Mouse (Mus musculus) granulocyte monocyte progenitor cell, adult 5-6 weeks (primary cell): ENCODE results near the gene Nfasc. TPM values are rescaled to one million over a fixed set of nuclear protein-coding genes. Genes with fewer than 3 reads are reported as not detected.

Experiments
- ATAC-seq: replicated peaks from 2 replicates; pipeline ENCODE4 v1.8.0; 2016; ENCODE audit warnings: mild to moderate bottlenecking, moderate TSS enrichment, inconsistent platforms; ENCODE audit not compliant: poor library complexity, severe bottlenecking
- total RNA-seq, 2 experiments: library from RNA; stranded (forward) in 1 of 2; stranded (reverse) in 1 of 2; fragments of 200-712, 200-1000 nt in 1 of 2; fragments of >200 nt in 1 of 2; fragmentation: Nextera tagmentation in 1 of 2; gene quantifications; 2 replicates each; pipeline ENCODE4 v1.2.3; 2014 to 2017

The Nfasc gene
- total RNA-seq, 2 experiments from 2014 or later = not detected

GRCm38 (mm10) chr1:132736171-132736570 lies 5.4 kb downstream of the Nfasc start:
- no peak for ATAC-seq

GRCm38 (mm10) chr1:132733873-132734447 lies 7.6 kb downstream of the Nfasc start:
- peak; percentile 82 for ATAC-seq

- no peak for ATAC-seq
Measured at GRCm38 (mm10) chr1:132732307-132732706, 9.3 kb downstream of the Nfasc start.

GRCm38 (mm10) chr1:132727548-132727947 lies 14.0 kb downstream of the Nfasc start:
- ATAC-seq = no peak

GRCm38 (mm10) chr1:132722362-132722761 lies 19.2 kb downstream of the Nfasc start:
- ATAC-seq = no peak

- no peak for ATAC-seq
Measured at GRCm38 (mm10) chr1:132721266-132721665, 20.3 kb downstream of the Nfasc start.

- no peak for ATAC-seq
Measured at GRCm38 (mm10) chr1:132718225-132718624, 23.4 kb downstream of the Nfasc start.

- no peak for ATAC-seq
Measured at GRCm38 (mm10) chr1:132715044-132715443, 26.6 kb downstream of the Nfasc start.

GRCm38 (mm10) chr1:132709419-132709818 lies 32.2 kb downstream of the Nfasc start:
- no peak for ATAC-seq

GRCm38 (mm10) chr1:132707301-132707700 lies 34.3 kb downstream of the Nfasc start:
- ATAC-seq = no peak

GRCm38 (mm10) chr1:132703467-132703866 lies 38.1 kb downstream of the Nfasc start:
- ATAC-seq = no peak

GRCm38 (mm10) chr1:132696926-132697325 lies 44.7 kb downstream of the Nfasc start:
- ATAC-seq = no peak

- no peak for ATAC-seq
Measured at GRCm38 (mm10) chr1:132696232-132696631, 45.4 kb downstream of the Nfasc start.

- ATAC-seq = no peak
Measured at GRCm38 (mm10) chr1:132694007-132694406, 47.6 kb downstream of the Nfasc start.

- ATAC-seq = no peak
Measured at GRCm38 (mm10) chr1:132689181-132689580, 52.4 kb downstream of the Nfasc start.

- no peak for ATAC-seq
Measured at GRCm38 (mm10) chr1:132678935-132679334, 62.7 kb downstream of the Nfasc start.

- ATAC-seq = no peak
Measured at GRCm38 (mm10) chr1:132678076-132678475, 63.5 kb downstream of the Nfasc start.

GRCm38 (mm10) chr1:132672704-132673103 lies 68.9 kb downstream of the Nfasc start:
- no peak for ATAC-seq

GRCm38 (mm10) chr1:132669200-132669599 lies 72.4 kb downstream of the Nfasc start:
- ATAC-seq = no peak

GRCm38 (mm10) chr1:132660354-132660753 lies 81.2 kb downstream of the Nfasc start:
- ATAC-seq = no peak

GRCm38 (mm10) chr1:132659604-132660003 lies 82.0 kb downstream of the Nfasc start:
- no peak for ATAC-seq

GRCm38 (mm10) chr1:132655611-132656010 lies 86.0 kb downstream of the Nfasc start:
- ATAC-seq = no peak

- no peak for ATAC-seq
Measured at GRCm38 (mm10) chr1:132654769-132655168, 86.8 kb downstream of the Nfasc start.
